Mouse (Mus musculus) T-cell, adult 66 days (primary cell): ENCODE data around the gene Chst3. TPM values are rescaled to one million over a fixed set of nuclear protein-coding genes. Genes with fewer than 3 reads are reported as not detected.

ENCODE experiments used
- total RNA-seq, 2 experiments: library from RNA; stranded (reverse); gene quantifications; 3 replicates in 1 of 2; 4 replicates in 1 of 2; pipeline ENCODE4 v1.2.4; 2023

Chst3 gene
- total RNA-seq = under 1 TPM; 0.24 to 0.87 TPM

DNA sequence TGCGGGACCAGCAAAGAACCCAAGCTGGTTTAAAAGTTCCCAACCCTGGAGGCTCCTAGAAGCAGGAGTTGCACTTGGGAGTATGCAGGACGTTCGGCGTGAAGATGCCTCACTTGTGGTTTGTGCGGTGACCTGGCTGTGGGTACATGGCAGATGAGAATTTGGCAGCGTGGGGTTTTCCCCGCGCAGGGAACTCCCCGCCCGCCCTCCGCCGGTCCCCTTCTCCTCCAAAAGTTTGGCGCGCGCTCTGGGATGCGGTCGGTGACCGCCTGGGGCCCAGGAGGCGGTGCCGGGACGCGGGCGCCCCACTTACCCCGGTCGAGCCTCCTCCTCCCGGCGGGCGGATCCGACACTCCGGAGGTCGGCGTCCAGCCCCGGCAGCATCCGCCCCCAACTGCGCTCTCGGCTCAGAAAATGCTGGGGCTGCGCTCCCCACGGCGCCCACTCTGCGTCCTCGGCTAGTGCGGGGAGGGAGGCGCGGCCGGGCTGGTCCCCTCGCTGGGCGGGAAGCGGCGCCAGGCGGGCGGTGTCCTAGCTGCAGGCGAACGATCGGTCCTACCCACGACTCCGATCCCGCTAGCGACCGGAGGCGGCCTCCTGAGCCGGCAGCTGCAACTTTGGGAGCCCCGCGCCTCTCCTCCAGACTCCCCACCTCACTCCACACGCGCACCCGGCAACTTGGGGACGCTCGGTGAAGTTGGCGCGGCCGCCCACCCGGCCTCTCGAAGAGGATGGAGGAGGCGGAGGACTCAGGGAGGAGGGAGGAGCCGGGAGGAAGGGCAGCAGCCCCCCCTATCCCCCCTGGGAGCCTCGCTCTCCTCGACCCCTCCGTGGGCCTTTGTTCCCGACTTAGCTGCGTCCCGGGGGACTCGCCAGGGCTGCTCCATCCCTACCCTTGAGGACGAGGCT is at the start of gene Chst3:
Chst3 (minus strand) TSS at position 670 of the 909 bp plus-strand sequence.

Other genes starting within 250 kb of the Chst3 start
- gene Ascc1, start 216.5 kb downstream of the Chst3 start, total RNA-seq = 10 to 100 TPM; 28.2 to 30.4 TPM
- gene Anapc16, start 216.1 kb downstream of the Chst3 start, total RNA-seq = 10 to 100 TPM; 70.4 to 76.5 TPM
- gene Spock2, start 113.0 kb downstream of the Chst3 start, total RNA-seq = 1 to 10 TPM; 6.0 to 7.6 TPM
- gene Psap, start 58.4 kb upstream of the Chst3 start, total RNA-seq = 100 to 1,000 TPM; 317 to 353 TPM
- gene Vsir, start 127.6 kb upstream of the Chst3 start, total RNA-seq = 100 to 1,000 TPM; 303 to 310 TPM
- 1 to 10 TPM; 1.6 to 2.0 TPM for gene Gm17455, start 180.5 kb upstream of the Chst3 start, total RNA-seq